Mouse (Mus musculus): Measurements from ENCODE around the gene Cavin4. TPM values are rescaled to one million over a fixed set of nuclear protein-coding genes. Genes with fewer than 3 reads are reported as not detected.
"Not testable (repeated sequence)": the region's sequence is repeated elsewhere in the genome, so short reads cannot be mapped to it uniquely, and the experiment has no call there.

The Cavin4 gene
- polyA plus RNA-seq, 1 experiment from 2014 or later, result 1.5 TPM

- DNase-seq (ENCODE audit: low spot score) (no peak), ATAC-seq (ENCODE audit: insufficient read depth, low FRiP score, low TSS enrichment) (no peak)
- Histone ChIP-seq H3K4me3 (ENCODE audit: low read depth, low read length) (no peak overlapping the region), H3K9ac (ENCODE audit: low read length) (no peak overlapping the region), H3K9me3 (ENCODE audit: control insufficient read depth, low read length) (no peaks in the 10 kb centered on the region), H3K27ac (ENCODE audit: low read depth, low read length) (no peak overlapping the region), H3K4me1 (ENCODE audit: control insufficient read depth, insufficient read depth, low read length) (no peaks in the 10 kb centered on the region), H3K4me2 (ENCODE audit: low read depth) (no peak overlapping the region), H3K27me3 (ENCODE audit: control insufficient read depth, insufficient read depth, low read length) (no peaks in the 10 kb centered on the region), H3K36me3 (ENCODE audit: control insufficient read depth, insufficient read depth, low read length) (peaks cover 7% of the 10 kb centered on the region)
- WGBS, result 79% methylated on average over 2 of the region's 2 CpGs
Observed at GRCm38 (mm10) chr4:48677812-48678211, 14.5 kb downstream of the Cavin4 start.

- Histone ChIP-seq H3K9ac (ENCODE audit: low read length) (no peak overlapping the region), H3K4me2 (ENCODE audit: low read depth) (no peak overlapping the region), H3K9me3 (ENCODE audit: control insufficient read depth, low read length) (no peaks in the 10 kb centered on the region), H3K4me1 (ENCODE audit: control insufficient read depth, insufficient read depth, low read length) (no peaks in the 10 kb centered on the region), H3K4me3 (ENCODE audit: low read depth, low read length) (no peak overlapping the region), H3K36me3 (ENCODE audit: control insufficient read depth, insufficient read depth, low read length) (0 out of 2 replicates have a peak, but pooled peaks cover 3% of the 10 kb centered on the region), H3K27me3 (ENCODE audit: control insufficient read depth, insufficient read depth, low read length) (no peaks in the 10 kb centered on the region), H3K27ac (ENCODE audit: low read depth, low read length) (no peak overlapping the region)
- ATAC-seq (ENCODE audit: insufficient read depth, low FRiP score, low TSS enrichment), result no peak
- WGBS, result 93% methylated on average over 9 of the region's 9 CpGs
- DNase-seq (ENCODE audit: low spot score), result no peak
Observed at GRCm38 (mm10) chr4:48678793-48679192, 15.5 kb downstream of the Cavin4 start.

GRCm38 (mm10) chr4:48679728-48680127 lies 16.4 kb downstream of the Cavin4 start:
- WGBS, result 76% methylated on average over 5 of the region's 6 CpGs
- not testable (repeated sequence) for H3K4me3 ChIP-seq (ENCODE audit: low read depth, low read length); DNase-seq (ENCODE audit: low spot score); ATAC-seq (ENCODE audit: insufficient read depth, low FRiP score, low TSS enrichment); H3K4me1 ChIP-seq (ENCODE audit: control insufficient read depth, insufficient read depth, low read length); H3K4me2 ChIP-seq (ENCODE audit: low read depth); H3K36me3 ChIP-seq (ENCODE audit: control insufficient read depth, insufficient read depth, low read length); H3K27me3 ChIP-seq (ENCODE audit: control insufficient read depth, insufficient read depth, low read length); H3K9me3 ChIP-seq (ENCODE audit: control insufficient read depth, low read length); H3K9ac ChIP-seq (ENCODE audit: low read length); H3K27ac ChIP-seq (ENCODE audit: low read depth, low read length)

- no peak for ATAC-seq (ENCODE audit: insufficient read depth, low FRiP score, low TSS enrichment)
- Histone ChIP-seq H3K9ac (ENCODE audit: low read length) (no peak overlapping the region), H3K36me3 (ENCODE audit: control insufficient read depth, insufficient read depth, low read length) (0 out of 2 replicates have a peak, but pooled peaks cover 2% of the 10 kb centered on the region), H3K27me3 (ENCODE audit: control insufficient read depth, insufficient read depth, low read length) (no peaks in the 10 kb centered on the region), H3K27ac (ENCODE audit: low read depth, low read length) (no peak overlapping the region), H3K4me1 (ENCODE audit: control insufficient read depth, insufficient read depth, low read length) (no peaks in the 10 kb centered on the region), H3K4me2 (ENCODE audit: low read depth) (no peak overlapping the region), H3K9me3 (ENCODE audit: control insufficient read depth, low read length) (no peaks in the 10 kb centered on the region), H3K4me3 (ENCODE audit: low read depth, low read length) (no peak overlapping the region)
- 78% methylated on average over 7 of the region's 7 CpGs for WGBS
- DNase-seq (ENCODE audit: low spot score), result no peak
Observed at GRCm38 (mm10) chr4:48680214-48680613, 16.9 kb downstream of the Cavin4 start.

- DNase-seq (ENCODE audit: low spot score) (peak; percentile 47), ATAC-seq (ENCODE audit: insufficient read depth, low FRiP score, low TSS enrichment) (no peak; the same call in 1 of the 2 replicates)
- no peak overlapping the region for H3K4me3 ChIP-seq (ENCODE audit: low read depth, low read length)
- H3K4me2 ChIP-seq (ENCODE audit: low read depth), result no peak overlapping the region
- H3K36me3 ChIP-seq (ENCODE audit: control insufficient read depth, insufficient read depth, low read length), result 0 out of 2 replicates have a peak, but pooled peaks cover 2% of the 10 kb centered on the region
- H3K4me1 ChIP-seq (ENCODE audit: control insufficient read depth, insufficient read depth, low read length), result no peaks in the 10 kb centered on the region
- H3K9me3 ChIP-seq (ENCODE audit: control insufficient read depth, low read length), result no peaks in the 10 kb centered on the region
- no peak overlapping the region for H3K27ac ChIP-seq (ENCODE audit: low read depth, low read length)
- H3K9ac ChIP-seq (ENCODE audit: low read length), result no peak overlapping the region
- WGBS, result 51% methylated on average over 10 of the region's 11 CpGs
- H3K27me3 ChIP-seq (ENCODE audit: control insufficient read depth, insufficient read depth, low read length), result no peaks in the 10 kb centered on the region
Observed at GRCm38 (mm10) chr4:48680648-48681343, 17.5 kb downstream of the Cavin4 start.

- Histone ChIP-seq H3K4me2 (ENCODE audit: low read depth) (no peak overlapping the region), H3K27me3 (ENCODE audit: control insufficient read depth, insufficient read depth, low read length) (no peaks in the 10 kb centered on the region), H3K9me3 (ENCODE audit: control insufficient read depth, low read length) (no peaks in the 10 kb centered on the region), H3K9ac (ENCODE audit: low read length) (no peak overlapping the region), H3K4me1 (ENCODE audit: control insufficient read depth, insufficient read depth, low read length) (no peaks in the 10 kb centered on the region), H3K36me3 (ENCODE audit: control insufficient read depth, insufficient read depth, low read length) (no peaks in the 10 kb centered on the region), H3K27ac (ENCODE audit: low read depth, low read length) (no peak overlapping the region), H3K4me3 (ENCODE audit: low read depth, low read length) (no peak overlapping the region)
- ATAC-seq (ENCODE audit: insufficient read depth, low FRiP score, low TSS enrichment) (no peak), DNase-seq (ENCODE audit: low spot score) (no peak)
- 87% methylated on average over 8 of the region's 8 CpGs for WGBS
Observed at GRCm38 (mm10) chr4:48683126-48683525, 19.8 kb downstream of the Cavin4 start.

GRCm38 (mm10) chr4:48683633-48684209 lies 20.4 kb downstream of the Cavin4 start:
- H3K4me3 ChIP-seq (ENCODE audit: low read depth, low read length); H3K4me2 ChIP-seq (ENCODE audit: low read depth); H3K4me1 ChIP-seq (ENCODE audit: control insufficient read depth, insufficient read depth, low read length); H3K36me3 ChIP-seq (ENCODE audit: control insufficient read depth, insufficient read depth, low read length); H3K9ac ChIP-seq (ENCODE audit: low read length); H3K27ac ChIP-seq (ENCODE audit: low read depth, low read length); H3K9me3 ChIP-seq (ENCODE audit: control insufficient read depth, low read length); H3K27me3 ChIP-seq (ENCODE audit: control insufficient read depth, insufficient read depth, low read length); ATAC-seq (ENCODE audit: insufficient read depth, low FRiP score, low TSS enrichment); DNase-seq (ENCODE audit: low spot score): not testable (repeated sequence)
- WGBS, result 98% methylated on average over 15 of the region's 21 CpGs

- no peaks in the 10 kb centered on the region for H3K27me3 ChIP-seq (ENCODE audit: control insufficient read depth, insufficient read depth, low read length)
- ATAC-seq (ENCODE audit: insufficient read depth, low FRiP score, low TSS enrichment), result no peak
- no peak for DNase-seq (ENCODE audit: low spot score)
- H3K9ac ChIP-seq (ENCODE audit: low read length), result no peak overlapping the region
- H3K4me1 ChIP-seq (ENCODE audit: control insufficient read depth, insufficient read depth, low read length), result no peaks in the 10 kb centered on the region
- 85% methylated on average over 7 of the region's 7 CpGs for WGBS
- no peaks in the 10 kb centered on the region for H3K9me3 ChIP-seq (ENCODE audit: control insufficient read depth, low read length)
- H3K4me3 ChIP-seq (ENCODE audit: low read depth, low read length), result no peak overlapping the region
- H3K36me3 ChIP-seq (ENCODE audit: control insufficient read depth, insufficient read depth, low read length), result no peaks in the 10 kb centered on the region
- H3K4me2 ChIP-seq (ENCODE audit: low read depth), result no peak overlapping the region
- H3K27ac ChIP-seq (ENCODE audit: low read depth, low read length), result no peak overlapping the region
Observed at GRCm38 (mm10) chr4:48684593-48685187, 21.4 kb downstream of the Cavin4 start.

GRCm38 (mm10) chr4:48688148-48688547 lies 24.8 kb downstream of the Cavin4 start:
- no peaks in the 10 kb centered on the region for H3K36me3 ChIP-seq (ENCODE audit: control insufficient read depth, insufficient read depth, low read length)
- WGBS, result 75% methylated on average over 6 of the region's 6 CpGs
- H3K27me3 ChIP-seq (ENCODE audit: control insufficient read depth, insufficient read depth, low read length), result no peaks in the 10 kb centered on the region
- no peaks in the 10 kb centered on the region for H3K4me1 ChIP-seq (ENCODE audit: control insufficient read depth, insufficient read depth, low read length)
- no peak for DNase-seq (ENCODE audit: low spot score)
- H3K27ac ChIP-seq (ENCODE audit: low read depth, low read length), result no peak overlapping the region
- H3K4me2 ChIP-seq (ENCODE audit: low read depth), result no peak overlapping the region
- H3K9me3 ChIP-seq (ENCODE audit: control insufficient read depth, low read length), result no peaks in the 10 kb centered on the region
- H3K4me3 ChIP-seq (ENCODE audit: low read depth, low read length), result no peak overlapping the region
- no peak overlapping the region for H3K9ac ChIP-seq (ENCODE audit: low read length)
- ATAC-seq (ENCODE audit: insufficient read depth, low FRiP score, low TSS enrichment), result no peak

All from neural tube, embryonic 11.5 days (tissue).